Mouse (Mus musculus): ENCODE results near the gene Map7d1.
A peak's percentile ranks its signal among the peaks of the same experiment; 100 is the strongest.

Gene Map7d1

GRCm38 (mm10) chr4:126262119-126262807, 6.1 kb upstream of the Map7d1 start, which contains the start of gene Trappc3:
Trappc3 (plus strand) TSS chr4:126262325.
- DNase-seq (ENCODE audit: low read depth): peak; percentile 100

GRCm38 (mm10) chr4:126261675-126262074, 5.5 kb upstream of the Map7d1 start:
- DNase-seq (ENCODE audit: low read depth): no peak

GRCm38 (mm10) chr4:126261266-126261665, 5.1 kb upstream of the Map7d1 start:
- DNase-seq (ENCODE audit: low read depth): peak; percentile 85

GRCm38 (mm10) chr4:126260520-126261201, 4.5 kb upstream of the Map7d1 start:
- DNase-seq (ENCODE audit: low read depth): peak; percentile 95

GRCm38 (mm10) chr4:126259523-126260160, 3.5 kb upstream of the Map7d1 start:
- peak; percentile 88 for DNase-seq (ENCODE audit: low read depth)

GRCm38 (mm10) chr4:126259063-126259462, 2.9 kb upstream of the Map7d1 start:
- peak; percentile 70 for DNase-seq (ENCODE audit: low read depth)

- peak; percentile 67 for DNase-seq (ENCODE audit: low read depth)
Measured at GRCm38 (mm10) chr4:126256967-126257881, 1.1 kb upstream of the Map7d1 start.

- DNase-seq (ENCODE audit: low read depth): peak; percentile 48
Measured at GRCm38 (mm10) chr4:126255113-126256001, 786 bp downstream of the Map7d1 start.

- peak; percentile 78 for DNase-seq (ENCODE audit: low read depth)
Measured at GRCm38 (mm10) chr4:126254315-126255112, 1.6 kb downstream of the Map7d1 start.

GRCm38 (mm10) chr4:126253637-126254272, 2.4 kb downstream of the Map7d1 start:
- no peak for DNase-seq (ENCODE audit: low read depth)

GRCm38 (mm10) chr4:126252411-126253237, 3.5 kb downstream of the Map7d1 start:
- DNase-seq (ENCODE audit: low read depth): no peak

- no peak for DNase-seq (ENCODE audit: low read depth)
Measured at GRCm38 (mm10) chr4:126251655-126252254, 4.4 kb downstream of the Map7d1 start.

GRCm38 (mm10) chr4:126250659-126251058, 5.5 kb downstream of the Map7d1 start:
- DNase-seq (ENCODE audit: low read depth): peak; percentile 43

- no peak for DNase-seq (ENCODE audit: low read depth)
Measured at GRCm38 (mm10) chr4:126248261-126248868, 7.8 kb downstream of the Map7d1 start.

GRCm38 (mm10) chr4:126246202-126246889, 9.8 kb downstream of the Map7d1 start:
- no peak for DNase-seq (ENCODE audit: low read depth)

- no peak for DNase-seq (ENCODE audit: low read depth)
Measured at GRCm38 (mm10) chr4:126242510-126242909, 13.6 kb downstream of the Map7d1 start.

- no peak for DNase-seq (ENCODE audit: low read depth)
Measured at GRCm38 (mm10) chr4:126241956-126242355, 14.2 kb downstream of the Map7d1 start.
